Mouse (Mus musculus): ENCODE results near the gene Icam5. TPM values are rescaled to one million over a fixed set of nuclear protein-coding genes. Genes with fewer than 3 reads are reported as not detected.
"Not testable (repeated sequence)": the region's sequence is repeated elsewhere in the genome, so short reads cannot be mapped to it uniquely, and the experiment has no call there.

Icam5 gene
- polyA plus RNA-seq, 1 experiment from 2014 or later, result 0.33 TPM

- peaks cover 18% of the 10 kb centered on the region for H3K4me1 ChIP-seq (replicated peaks; ENCODE audit: control insufficient read depth, insufficient read depth, low read length)
- H3K4me3 ChIP-seq (ENCODE audit: low read length), result no peak overlapping the region
- ATAC-seq (ENCODE audit: low read depth), result no peak
- no peak overlapping the region for H3K4me2 ChIP-seq (ENCODE audit: low read depth, low read length)
- H3K27me3 ChIP-seq (ENCODE audit: control insufficient read depth, insufficient read depth, low read depth, low read length), result no peaks in the 10 kb centered on the region
- no peak overlapping the region for H3K27ac ChIP-seq (ENCODE audit: low read length)
- H3K9me3 ChIP-seq (ENCODE audit: control insufficient read depth, low read length), result no peaks in the 10 kb centered on the region
- H3K36me3 ChIP-seq (ENCODE audit: control insufficient read depth, insufficient read depth, low read length), result no peaks in the 10 kb centered on the region
- 79% methylated on average over 8 of the region's 8 CpGs for WGBS
- H3K9ac ChIP-seq (ENCODE audit: low read length), result no peak overlapping the region
Observed at GRCm38 (mm10) chr9:20997065-20997464, 34.8 kb upstream of the Icam5 start.

- WGBS, result 63% methylated on average over 1 of the region's 1 CpGs
- not testable (repeated sequence) for H3K27me3 ChIP-seq (ENCODE audit: control insufficient read depth, insufficient read depth, low read depth, low read length)
Observed at GRCm38 (mm10) chr9:20998337-20998736, 33.5 kb upstream of the Icam5 start.

GRCm38 (mm10) chr9:21000811-21001210 lies 31.1 kb upstream of the Icam5 start:
- Histone ChIP-seq H3K4me1 (replicated peaks; ENCODE audit: control insufficient read depth, insufficient read depth, low read length) (peaks cover 11% of the 10 kb centered on the region), H3K36me3 (ENCODE audit: control insufficient read depth, insufficient read depth, low read length) (peaks cover 5% of the 10 kb centered on the region), H3K9ac (ENCODE audit: low read length) (0 out of 2 replicates have a peak overlapping the region, but pooled peaks have one; percentile 2), H3K9me3 (ENCODE audit: control insufficient read depth, low read length) (no peaks in the 10 kb centered on the region), H3K4me2 (ENCODE audit: low read depth, low read length) (no peak overlapping the region), H3K4me3 (ENCODE audit: low read length) (no peak overlapping the region), H3K27me3 (ENCODE audit: control insufficient read depth, insufficient read depth, low read depth, low read length) (no peaks in the 10 kb centered on the region), H3K27ac (ENCODE audit: low read length) (no peak overlapping the region)
- ATAC-seq (ENCODE audit: low read depth), result no peak

More at GRCm38 (mm10) chr9:20998337-20998736, 33.5 kb upstream of the Icam5 start:
- not testable (repeated sequence) for H3K36me3 ChIP-seq (ENCODE audit: control insufficient read depth, insufficient read depth, low read length); H3K27ac ChIP-seq (ENCODE audit: low read length); ATAC-seq (ENCODE audit: low read depth); H3K9me3 ChIP-seq (ENCODE audit: control insufficient read depth, low read length); H3K4me2 ChIP-seq (ENCODE audit: low read depth, low read length); H3K9ac ChIP-seq (ENCODE audit: low read length); H3K4me3 ChIP-seq (ENCODE audit: low read length)
- peaks cover 16% of the 10 kb centered on the region for H3K4me1 ChIP-seq (replicated peaks; ENCODE audit: control insufficient read depth, insufficient read depth, low read length)

GRCm38 (mm10) chr9:21001651-21002200 lies 30.1 kb upstream of the Icam5 start:
- 43% methylated on average over 6 of the region's 6 CpGs for WGBS
- H3K27me3 ChIP-seq (ENCODE audit: control insufficient read depth, insufficient read depth, low read depth, low read length), result no peaks in the 10 kb centered on the region
- H3K4me2 ChIP-seq (ENCODE audit: low read depth, low read length), result no peak overlapping the region
- H3K36me3 ChIP-seq (ENCODE audit: control insufficient read depth, insufficient read depth, low read length), result peaks cover 12% of the 10 kb centered on the region
- H3K27ac ChIP-seq (ENCODE audit: low read length), result no peak overlapping the region
- no peak overlapping the region for H3K4me3 ChIP-seq (ENCODE audit: low read length)
- peaks cover 11% of the 10 kb centered on the region for H3K4me1 ChIP-seq (replicated peaks; ENCODE audit: control insufficient read depth, insufficient read depth, low read length)
- no peak overlapping the region for H3K9ac ChIP-seq (ENCODE audit: low read length)
- ATAC-seq (ENCODE audit: low read depth), result no peak
- H3K9me3 ChIP-seq (ENCODE audit: control insufficient read depth, low read length), result no peaks in the 10 kb centered on the region

GRCm38 (mm10) chr9:21002270-21002626 lies 29.6 kb upstream of the Icam5 start:
- Histone ChIP-seq H3K27ac (ENCODE audit: low read length) (peak overlapping the region; percentile 84), H3K9me3 (ENCODE audit: control insufficient read depth, low read length) (no peaks in the 10 kb centered on the region), H3K27me3 (ENCODE audit: control insufficient read depth, insufficient read depth, low read depth, low read length) (no peaks in the 10 kb centered on the region), H3K9ac (ENCODE audit: low read length) (peak overlapping the region; percentile 89), H3K4me2 (ENCODE audit: low read depth, low read length) (peak overlapping the region; percentile 77), H3K4me3 (ENCODE audit: low read length) (peak overlapping the region; percentile 91), H3K36me3 (ENCODE audit: control insufficient read depth, insufficient read depth, low read length) (peaks cover 15% of the 10 kb centered on the region), H3K4me1 (replicated peaks; ENCODE audit: control insufficient read depth, insufficient read depth, low read length) (peaks cover 11% of the 10 kb centered on the region)
- ATAC-seq (ENCODE audit: low read depth), result peak; percentile 9; the same call in 1 of the 2 replicates
- 7% methylated on average over 7 of the region's 7 CpGs for WGBS

- Histone ChIP-seq H3K4me3 (ENCODE audit: low read length) (peak within 1 kb of the TSS; percentile 91), H3K4me2 (ENCODE audit: low read depth, low read length) (peak within 1 kb of the TSS; percentile 77), H3K27ac (ENCODE audit: low read length) (peak within 1 kb of the TSS; percentile 84), H3K4me1 (replicated peaks; ENCODE audit: control insufficient read depth, insufficient read depth, low read length) (peaks cover 11% of the 10 kb centered on the region), H3K9me3 (ENCODE audit: control insufficient read depth, low read length) (no peaks in the 10 kb centered on the region), H3K9ac (ENCODE audit: low read length) (peak within 1 kb of the TSS; percentile 89), H3K27me3 (ENCODE audit: control insufficient read depth, insufficient read depth, low read depth, low read length) (no peaks in the 10 kb centered on the region), H3K36me3 (ENCODE audit: control insufficient read depth, insufficient read depth, low read length) (peaks cover 22% of the 10 kb centered on the region)
- under 1% methylated on average over 72 of the region's 72 CpGs for WGBS
- ATAC-seq (ENCODE audit: low read depth), result peak; percentile 84
Observed at GRCm38 (mm10) chr9:21002627-21003551, 29.0 kb upstream of the Icam5 start, which contains the start of gene Mrpl4. Gene Mrpl4, plus strand, starts transcription at chr9:21002738.

- ATAC-seq (ENCODE audit: low read depth), result no peak
Observed at GRCm38 (mm10) chr9:21007313-21007952, 24.4 kb upstream of the Icam5 start.

GRCm38 (mm10) chr9:21008007-21008406 lies 23.9 kb upstream of the Icam5 start:
- H3K27me3 ChIP-seq (ENCODE audit: control insufficient read depth, insufficient read depth, low read depth, low read length), result no peaks in the 10 kb centered on the region
- no peak overlapping the region for H3K4me3 ChIP-seq (ENCODE audit: low read length)
- H3K9ac ChIP-seq (ENCODE audit: low read length), result no peak overlapping the region
- H3K4me2 ChIP-seq (ENCODE audit: low read depth, low read length), result no peak overlapping the region
- peaks cover 28% of the 10 kb centered on the region for H3K36me3 ChIP-seq (ENCODE audit: control insufficient read depth, insufficient read depth, low read length)
- peaks cover 12% of the 10 kb centered on the region; the same call in 1 of the 2 replicates for H3K4me1 ChIP-seq (replicated peaks; ENCODE audit: control insufficient read depth, insufficient read depth, low read length)
- no peak for ATAC-seq (ENCODE audit: low read depth)
- no peaks in the 10 kb centered on the region for H3K9me3 ChIP-seq (ENCODE audit: control insufficient read depth, low read length)
- 77% methylated on average over 7 of the region's 7 CpGs for WGBS
- H3K27ac ChIP-seq (ENCODE audit: low read length), result no peak overlapping the region

More at GRCm38 (mm10) chr9:21007313-21007952, 24.4 kb upstream of the Icam5 start:
- Histone ChIP-seq H3K4me2 (ENCODE audit: low read depth, low read length) (no peak overlapping the region), H3K9ac (ENCODE audit: low read length) (no peak overlapping the region), H3K4me1 (replicated peaks; ENCODE audit: control insufficient read depth, insufficient read depth, low read length) (peaks cover 12% of the 10 kb centered on the region; the same call in 1 of the 2 replicates), H3K36me3 (ENCODE audit: control insufficient read depth, insufficient read depth, low read length) (peaks cover 28% of the 10 kb centered on the region), H3K4me3 (ENCODE audit: low read length) (no peak overlapping the region), H3K9me3 (ENCODE audit: control insufficient read depth, low read length) (no peaks in the 10 kb centered on the region), H3K27me3 (ENCODE audit: control insufficient read depth, insufficient read depth, low read depth, low read length) (no peaks in the 10 kb centered on the region), H3K27ac (ENCODE audit: low read length) (no peak overlapping the region)
- WGBS, result 92% methylated on average over 10 of the region's 10 CpGs

GRCm38 (mm10) chr9:21010362-21010761 lies 21.5 kb upstream of the Icam5 start:
- Histone ChIP-seq H3K27me3 (ENCODE audit: control insufficient read depth, insufficient read depth, low read depth, low read length) (peaks cover under 1% of the 10 kb centered on the region; the same call in 1 of the 2 replicates), H3K4me2 (ENCODE audit: low read depth, low read length) (no peak overlapping the region), H3K36me3 (ENCODE audit: control insufficient read depth, insufficient read depth, low read length) (peaks cover 28% of the 10 kb centered on the region), H3K4me1 (replicated peaks; ENCODE audit: control insufficient read depth, insufficient read depth, low read length) (peaks cover 17% of the 10 kb centered on the region), H3K4me3 (ENCODE audit: low read length) (no peak overlapping the region), H3K9ac (ENCODE audit: low read length) (no peak overlapping the region), H3K27ac (ENCODE audit: low read length) (no peak overlapping the region), H3K9me3 (ENCODE audit: control insufficient read depth, low read length) (no peaks in the 10 kb centered on the region)
- WGBS, result 18% methylated on average over 2 of the region's 2 CpGs
- ATAC-seq (ENCODE audit: low read depth), result peak; percentile 32
